Mouse (Mus musculus): ENCODE results near the gene Gm13124.
"Not testable (repeated sequence)": the region's sequence is repeated elsewhere in the genome, so short reads cannot be mapped to it uniquely, and the experiment has no call there.

The Gm13124 gene

DNA sequence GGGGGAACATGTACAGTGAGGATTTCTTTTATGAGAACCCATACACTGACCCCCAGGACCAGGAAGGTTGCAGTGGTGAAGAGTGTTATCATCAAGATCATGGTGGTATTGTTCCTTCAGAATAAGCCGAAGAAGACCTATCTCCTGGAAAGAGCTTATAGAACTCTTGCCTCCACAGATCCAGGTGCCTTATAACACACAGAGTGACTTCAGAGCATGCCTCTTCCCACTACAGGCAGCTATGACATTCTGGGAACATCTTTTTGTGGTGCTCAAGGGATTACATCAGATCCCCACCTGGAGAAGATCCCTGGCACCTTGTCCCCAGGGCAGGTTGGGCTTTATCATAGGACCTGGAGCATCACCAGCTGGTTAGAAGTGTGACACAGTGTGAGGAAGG is at the start of gene Gm13124:
Gm13124 (minus strand) TSS at position 101 of the 400 bp plus-strand sequence.
- DNase-seq = no peak

DNA sequence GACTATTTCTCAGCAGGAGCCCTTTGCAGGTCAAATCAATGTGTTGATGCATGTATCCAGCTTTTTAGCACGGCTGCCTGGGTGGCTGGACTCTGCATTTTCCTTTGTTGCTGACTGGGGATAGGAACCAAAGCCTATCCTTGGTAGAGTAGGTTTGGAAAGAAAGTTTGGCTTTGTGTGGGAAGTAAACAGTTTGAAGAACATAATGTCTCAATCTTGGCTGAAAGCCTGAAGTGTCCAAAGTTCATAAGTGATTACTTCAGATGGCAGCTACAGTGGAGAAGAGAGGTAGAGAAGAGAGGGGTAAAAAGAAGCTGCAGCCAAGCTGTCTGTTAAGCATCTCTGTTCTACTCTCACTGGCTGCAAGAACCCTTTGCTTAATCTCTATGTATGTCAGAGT is 49.7 kb upstream of the Gm13124 start:
- DNase-seq = no peak

DNA sequence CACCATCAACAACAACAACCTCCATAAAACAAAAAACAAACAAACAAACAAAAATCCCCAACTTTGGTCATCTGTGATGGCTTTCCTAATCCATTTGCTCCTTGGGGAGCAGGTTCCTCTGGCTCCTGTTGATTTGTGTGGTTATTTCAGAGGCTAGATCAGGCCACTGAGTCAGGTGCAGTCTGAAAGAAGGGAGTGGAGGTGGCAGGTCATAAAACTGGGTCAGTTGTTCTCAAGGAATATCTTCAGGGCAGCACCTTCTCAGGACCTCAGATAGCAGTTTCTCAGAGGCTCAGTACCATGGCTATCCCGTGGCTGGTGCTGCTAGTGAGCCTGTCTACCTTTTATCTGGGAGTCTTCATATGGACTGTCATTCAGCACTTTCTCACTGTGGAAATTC is 48.5 kb upstream of the Gm13124 start, which contains the start of gene Aadacl4:
Aadacl4 (plus strand) TSS at position 301 of the 400 bp plus-strand sequence.
- no peak for DNase-seq

GRCm38 (mm10) chr4:144592790-144593189 is 27.9 kb upstream of the Gm13124 start:
- no peak for DNase-seq

GRCm38 (mm10) chr4:144586207-144586606 is 21.3 kb upstream of the Gm13124 start:
- DNase-seq = not testable (repeated sequence)

DNA sequence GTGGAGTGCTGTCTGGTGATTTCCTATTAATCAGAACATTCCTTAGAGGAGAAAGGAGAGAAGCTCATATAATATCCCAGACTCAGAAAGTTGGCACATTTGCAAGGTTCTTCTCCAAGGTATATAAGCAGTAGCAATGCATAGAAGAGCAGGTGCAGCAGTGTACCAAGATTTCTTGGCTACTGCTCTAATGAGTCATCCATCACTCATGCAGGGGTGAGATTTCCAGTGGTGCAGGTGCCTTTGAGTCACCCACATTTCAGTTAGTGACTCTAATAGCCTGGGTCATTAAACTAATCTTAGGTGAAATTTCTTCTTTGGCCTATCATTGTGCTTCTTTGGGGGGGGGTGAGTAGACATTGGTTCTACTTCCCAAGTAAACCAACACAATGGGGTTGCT is 2.8 kb upstream of the Gm13124 start:
- no peak for DNase-seq

DNA sequence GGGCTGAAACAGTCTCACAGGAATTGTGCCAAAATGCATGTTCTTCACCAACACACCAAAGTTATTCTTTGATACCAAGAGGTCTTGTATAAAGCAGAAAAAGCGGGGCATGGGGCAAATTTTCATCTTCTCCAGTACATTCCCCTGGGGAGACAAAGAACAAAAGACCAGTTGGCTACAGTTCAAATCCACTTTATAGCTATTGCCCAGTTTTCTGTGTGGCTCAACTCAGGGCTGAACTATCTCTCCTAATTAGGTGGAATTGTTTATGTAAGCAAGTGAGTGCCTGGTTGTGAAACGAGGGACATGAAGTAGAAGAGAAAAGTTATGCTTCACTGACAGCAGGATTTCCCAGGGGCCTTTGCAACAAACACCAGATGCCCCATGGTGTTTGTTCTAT is 3.7 kb downstream of the Gm13124 start:
- DNase-seq = no peak

GRCm38 (mm10) chr4:144559792-144560191 is 5.1 kb downstream of the Gm13124 start:
- DNase-seq = no peak

- DNase-seq = no peak
These were observed 13.8 kb downstream of the Gm13124 start for GRCm38 (mm10) chr4:144551156-144551555.

GRCm38 (mm10) chr4:144545339-144545738 is 19.6 kb downstream of the Gm13124 start:
- DNase-seq = not testable (repeated sequence)

GRCm38 (mm10) chr4:144544689-144545088 is 20.2 kb downstream of the Gm13124 start:
- DNase-seq = no peak

DNA sequence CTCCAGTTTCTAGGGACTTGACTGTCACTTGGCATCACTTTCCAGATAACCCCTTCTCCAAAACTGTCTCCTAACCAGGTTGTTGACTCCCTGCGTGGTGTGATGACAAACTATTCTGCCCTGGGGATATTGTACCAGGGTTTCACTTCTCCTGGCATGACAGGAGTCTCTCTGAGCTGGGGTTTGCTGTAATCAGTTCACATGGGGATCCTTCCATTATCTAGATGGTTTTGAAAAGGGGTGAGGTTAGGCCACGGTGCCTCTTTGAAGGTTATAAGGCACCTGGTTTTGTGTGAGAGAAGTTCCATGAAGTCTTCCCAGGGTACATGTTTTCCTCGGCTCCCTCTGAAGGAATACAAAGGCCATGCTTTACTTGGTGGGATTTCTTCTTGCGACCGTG is 45.4 kb downstream of the Gm13124 start, which contains the start of gene 9430007A20Rik:
9430007A20Rik (plus strand) TSS at position 301 of the 400 bp plus-strand sequence.
- no peak for DNase-seq

GRCm38 (mm10) chr4:144506518-144506917 is 58.4 kb downstream of the Gm13124 start:
- DNase-seq = no peak

All from spleen, adult 18-20 months (tissue).